Mouse (Mus musculus) splenic B cell, adult 2 months (primary cell): ENCODE data around the gene Bcl7a.
A peak's percentile ranks its signal among the peaks of the same experiment; 100 is the strongest.

ENCODE experiments used
- DNase-seq: peaks from one replicate; pipeline ENCODE4 v3.0.0-alpha.2; 2011; ENCODE audit warnings: low read depth, low spot score
- H3K27me3 ChIP-seq: 2 replicates; pipeline ENCODE4 v1.6.1; 2012; ENCODE audit warnings: mild to moderate bottlenecking, low read length, moderate library complexity, mixed read lengths; ENCODE audit not compliant: control insufficient read depth, poor library complexity, insufficient read depth, severe bottlenecking
- H3K36me3 ChIP-seq: 2 replicates; pipeline ENCODE4 v1.6.1; 2012; ENCODE audit warnings: mild to moderate bottlenecking, low read length, moderate library complexity, mixed read lengths; ENCODE audit not compliant: control insufficient read depth, poor library complexity, insufficient read depth, severe bottlenecking

Bcl7a gene

GRCm38 (mm10) chr5:123346701-123347270, 3.2 kb downstream of the Bcl7a start:
- Histone ChIP-seq H3K36me3 (no peaks in the 10 kb centered on the region), H3K27me3 (no peaks in the 10 kb centered on the region)
- no peak for DNase-seq

GRCm38 (mm10) chr5:123347985-123348384, 4.4 kb downstream of the Bcl7a start:
- Histone ChIP-seq H3K36me3 (no peaks in the 10 kb centered on the region; the same call in none of the 2 replicates), H3K27me3 (no peaks in the 10 kb centered on the region)
- no peak for DNase-seq

GRCm38 (mm10) chr5:123350386-123350785, 6.8 kb downstream of the Bcl7a start:
- peak; percentile 76 for DNase-seq
- H3K36me3 ChIP-seq: no peaks in the 10 kb centered on the region; the same call in none of the 2 replicates
- H3K27me3 ChIP-seq: no peaks in the 10 kb centered on the region

GRCm38 (mm10) chr5:123355918-123356317, 12.3 kb downstream of the Bcl7a start:
- H3K27me3 ChIP-seq: no peaks in the 10 kb centered on the region
- H3K36me3 ChIP-seq: peaks cover 7% of the 10 kb centered on the region
- no peak for DNase-seq

- no peaks in the 10 kb centered on the region for H3K27me3 ChIP-seq
Measured at GRCm38 (mm10) chr5:123357253-123357652, 13.6 kb downstream of the Bcl7a start.

GRCm38 (mm10) chr5:123359431-123359830, 15.8 kb downstream of the Bcl7a start:
- no peak for DNase-seq
- Histone ChIP-seq H3K27me3 (no peaks in the 10 kb centered on the region), H3K36me3 (peaks cover 7% of the 10 kb centered on the region)

More at GRCm38 (mm10) chr5:123357253-123357652, 13.6 kb downstream of the Bcl7a start:
- DNase-seq: no peak
- peaks cover 7% of the 10 kb centered on the region for H3K36me3 ChIP-seq

GRCm38 (mm10) chr5:123362911-123363310, 19.3 kb downstream of the Bcl7a start:
- no peaks in the 10 kb centered on the region for H3K27me3 ChIP-seq
- peaks cover 6% of the 10 kb centered on the region; the same call in 1 of the 2 replicates for H3K36me3 ChIP-seq
- no peak for DNase-seq

GRCm38 (mm10) chr5:123364302-123364971, 20.8 kb downstream of the Bcl7a start:
- no peak for DNase-seq
- Histone ChIP-seq H3K27me3 (no peaks in the 10 kb centered on the region), H3K36me3 (peaks cover 6% of the 10 kb centered on the region; the same call in 1 of the 2 replicates)

GRCm38 (mm10) chr5:123368869-123369488, 25.3 kb downstream of the Bcl7a start:
- peak; percentile 77 for DNase-seq
- Histone ChIP-seq H3K36me3 (peaks cover 26% of the 10 kb centered on the region), H3K27me3 (no peaks in the 10 kb centered on the region)

- no peak for DNase-seq
- Histone ChIP-seq H3K27me3 (no peaks in the 10 kb centered on the region), H3K36me3 (peaks cover 28% of the 10 kb centered on the region)
Measured at GRCm38 (mm10) chr5:123370049-123370448, 26.4 kb downstream of the Bcl7a start.

GRCm38 (mm10) chr5:123375262-123375661, 31.6 kb downstream of the Bcl7a start:
- Histone ChIP-seq H3K27me3 (no peaks in the 10 kb centered on the region), H3K36me3 (peaks cover 22% of the 10 kb centered on the region)
- DNase-seq: no peak

GRCm38 (mm10) chr5:123375793-123376452, 32.3 kb downstream of the Bcl7a start:
- Histone ChIP-seq H3K36me3 (peaks cover 19% of the 10 kb centered on the region), H3K27me3 (no peaks in the 10 kb centered on the region)
- no peak for DNase-seq

- H3K27me3 ChIP-seq: no peaks in the 10 kb centered on the region
- peak; percentile 38 for DNase-seq
- H3K36me3 ChIP-seq: peaks cover 12% of the 10 kb centered on the region
Measured at GRCm38 (mm10) chr5:123376569-123376968, 32.9 kb downstream of the Bcl7a start.

- peaks cover 10% of the 10 kb centered on the region for H3K36me3 ChIP-seq
- peak; percentile 91 for DNase-seq
Measured at GRCm38 (mm10) chr5:123377120-123377955, 33.7 kb downstream of the Bcl7a start.

More at GRCm38 (mm10) chr5:123377120-123377955, 33.7 kb downstream of the Bcl7a start:
- H3K27me3 ChIP-seq: no peaks in the 10 kb centered on the region
